Mouse (Mus musculus) olfactory bulb, adult 2 months (tissue): ENCODE data around the gene Rassf9.

Experiments
- CTCF ChIP-seq: fragments of 200-500 bp; IDR thresholded peaks from 2 replicates; pipeline ENCODE4 v1.5.1; 2012; ENCODE audit warnings: low read depth, mild to moderate bottlenecking, low read length, moderate library complexity; ENCODE audit not compliant: insufficient read depth
- POLR2A ChIP-seq: fragments of 200-500 bp; IDR thresholded peaks from 2 replicates; pipeline ENCODE4 v1.6.1; 2012; ENCODE audit warnings: mild to moderate bottlenecking, low read depth, low read length, moderate library complexity; ENCODE audit not compliant: insufficient read depth

DNA sequence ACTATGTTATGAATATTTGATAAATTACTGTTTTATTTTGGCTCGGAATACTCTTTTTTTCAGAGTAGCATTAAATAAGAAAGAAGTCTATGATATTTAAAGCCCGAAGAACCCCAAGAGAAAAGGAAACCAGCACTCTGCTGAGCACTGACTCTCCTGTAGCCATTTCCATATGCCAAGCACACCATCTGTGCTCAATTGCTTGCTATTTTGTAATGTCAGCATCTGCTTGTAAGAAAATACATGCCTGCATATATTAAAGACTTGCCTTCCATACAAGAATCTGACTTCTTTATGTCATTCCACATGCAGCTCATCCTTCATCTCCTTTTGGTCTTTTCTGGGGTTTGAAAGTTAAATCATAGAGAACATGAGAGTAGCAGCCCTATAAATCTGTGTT, 82.3 kb downstream of the Rassf9 start:
- TF ChIP-seq POLR2A, result no peak
- no peak for TF ChIP-seq CTCF
